In the genomic region with DNA sequence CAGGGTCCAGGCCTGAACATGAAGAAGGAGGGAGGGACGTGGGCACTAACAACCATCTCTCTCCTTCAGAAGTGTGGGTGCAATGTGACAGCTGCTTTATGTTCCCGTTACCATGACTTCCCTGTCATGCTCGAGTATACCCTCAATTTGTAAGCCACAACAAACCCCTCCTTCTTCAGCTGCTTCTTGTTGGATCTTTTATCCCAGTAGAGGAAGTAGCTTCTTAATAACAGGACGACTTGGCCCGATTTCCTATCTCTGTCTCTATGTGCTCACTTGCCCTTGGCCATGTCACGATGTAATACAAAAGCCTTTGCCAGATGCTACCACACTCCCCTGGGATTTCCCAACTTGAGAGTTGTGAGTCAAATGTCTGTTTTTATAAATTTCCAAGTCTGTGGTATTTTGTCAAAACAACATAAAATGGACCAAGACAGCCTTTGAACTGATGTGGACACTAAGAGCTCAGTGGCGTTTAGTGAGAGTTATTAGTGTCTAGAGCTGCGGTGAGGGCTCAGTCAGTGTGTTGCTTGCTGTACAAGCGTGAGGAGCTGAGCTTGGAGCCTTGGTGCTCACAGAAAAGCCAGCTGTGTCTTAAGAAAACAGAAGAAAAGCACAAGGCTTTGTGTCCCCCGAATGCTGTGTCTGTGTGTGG, we compare ENCODE assay signal across 10 mouse cellular contexts.
DNase-seq lines count a peak whose midpoint lies in the region; ATAC-seq and TF ChIP-seq lines count a peak whose summit lies in the region.
"Had no signal": no experiment of that assay in that cellular context is flagged by ENCODE, and none has a peak within 500 bp of the region (broad histone marks: within the 10 kb centered on the region; RNA-seq: fewer than 3 reads in every experiment).

No protein-coding gene starts in this region.

- ATAC-seq in embryonic facial prominence, embryonic 14.5 days (ENCODE audit: low read depth) = no peak
- ATAC-seq in midbrain, postnatal 0 days (ENCODE audit: low FRiP score) = no peak
- ATAC-seq in midbrain, embryonic 14.5 days (ENCODE audit: low FRiP score, low TSS enrichment) = no peak
- no peak for ATAC-seq in forebrain, postnatal 0 days
- ATAC-seq in cerebellum, adult (ENCODE audit: insufficient number of reproducible peaks, low FRiP score, low TSS enrichment) = no peak

- WGBS in embryonic facial prominence, embryonic 14.5 days = 57% methylated on average over 10 of the region's 10 CpGs
- WGBS in embryonic facial prominence, embryonic 10.5 days = 72% methylated on average over 10 of the region's 10 CpGs
- 74% methylated on average over 10 of the region's 10 CpGs for WGBS in midbrain, postnatal 0 days
- 81% methylated on average over 10 of the region's 10 CpGs for WGBS in midbrain, embryonic 14.5 days
- 77% methylated on average over 10 of the region's 10 CpGs for WGBS in forebrain, postnatal 0 days

- no peak overlapping the region for H3K27ac ChIP-seq in embryonic facial prominence, embryonic 14.5 days (replicated peaks; ENCODE audit: low read depth, low read length)
- no peak overlapping the region for H3K27ac ChIP-seq in embryonic facial prominence, embryonic 10.5 days (replicated peaks)
- H3K27ac ChIP-seq in midbrain, postnatal 0 days (ENCODE audit: low read depth, low read length) = no peak overlapping the region
- H3K27ac ChIP-seq in midbrain, embryonic 14.5 days (replicated peaks; ENCODE audit: low read depth, low read length) = no peak overlapping the region
- no peak overlapping the region for H3K27ac ChIP-seq in forebrain, postnatal 0 days (ENCODE audit: low read depth, low read length)
- H3K27ac ChIP-seq: embryonic facial prominence, embryonic 15.5 days had no signal

- peaks cover 3% of the 10 kb centered on the region; the same call in 1 of the 2 replicates for H3K4me1 ChIP-seq in embryonic facial prominence, embryonic 14.5 days (ENCODE audit: control insufficient read depth, insufficient read depth, low read length)
- no peaks in the 10 kb centered on the region for H3K4me1 ChIP-seq in embryonic facial prominence, embryonic 10.5 days
- H3K4me1 ChIP-seq in midbrain, postnatal 0 days (ENCODE audit: insufficient read depth, low read length) = no peaks in the 10 kb centered on the region
- no peaks in the 10 kb centered on the region for H3K4me1 ChIP-seq in midbrain, embryonic 14.5 days (ENCODE audit: control insufficient read depth, insufficient read depth, low read length)
- no peaks in the 10 kb centered on the region for H3K4me1 ChIP-seq in forebrain, postnatal 0 days (ENCODE audit: insufficient read depth)
- H3K4me1 ChIP-seq: embryonic facial prominence, embryonic 15.5 days had no signal

- H3K9me3 ChIP-seq in embryonic facial prominence, embryonic 14.5 days (ENCODE audit: control insufficient read depth, low read length) = peaks cover 8% of the 10 kb centered on the region
- 0 out of 2 replicates have a peak, but pooled peaks cover 3% of the 10 kb centered on the region for H3K9me3 ChIP-seq in embryonic facial prominence, embryonic 10.5 days
- no peaks in the 10 kb centered on the region for H3K9me3 ChIP-seq in midbrain, postnatal 0 days (ENCODE audit: low read length)
- no peaks in the 10 kb centered on the region for H3K9me3 ChIP-seq in midbrain, embryonic 14.5 days (ENCODE audit: control insufficient read depth, low read length)
- no peaks in the 10 kb centered on the region for H3K9me3 ChIP-seq in forebrain, postnatal 0 days (ENCODE audit: low read length)

- no peak overlapping the region for H3K9ac ChIP-seq in embryonic facial prominence, embryonic 14.5 days (ENCODE audit: low read depth, low read length)
- H3K9ac ChIP-seq in midbrain, postnatal 0 days (replicated peaks; ENCODE audit: low read length, poor library complexity, severe bottlenecking) = no peak overlapping the region
- no peak overlapping the region for H3K9ac ChIP-seq in midbrain, embryonic 14.5 days (replicated peaks; ENCODE audit: low read length)
- no peak overlapping the region for H3K9ac ChIP-seq in forebrain, postnatal 0 days
- H3K9ac ChIP-seq: embryonic facial prominence, embryonic 15.5 days had no signal

- H3K4me3 ChIP-seq in embryonic facial prominence, embryonic 14.5 days (ENCODE audit: low read depth, low read length) = no peak overlapping the region
- no peak overlapping the region for H3K4me3 ChIP-seq in embryonic facial prominence, embryonic 10.5 days
- H3K4me3 ChIP-seq in midbrain, postnatal 0 days (ENCODE audit: low read depth, low read length) = no peak overlapping the region
- no peak overlapping the region for H3K4me3 ChIP-seq in midbrain, embryonic 14.5 days (replicated peaks; ENCODE audit: low read depth, low read length)
- no peak overlapping the region for H3K4me3 ChIP-seq in forebrain, postnatal 0 days (ENCODE audit: low read depth, low read length)
- H3K4me3 ChIP-seq: embryonic facial prominence, embryonic 15.5 days had no signal

- TF ChIP-seq CTCF in midbrain, postnatal 0 days (IDR thresholded peaks at IDR 0.05) = no peak
- TF ChIP-seq CTCF in forebrain, postnatal 0 days (IDR thresholded peaks at IDR 0.05; ENCODE audit: low read depth) = no peak

- H3K36me3 ChIP-seq in embryonic facial prominence, embryonic 14.5 days (ENCODE audit: control insufficient read depth, insufficient read depth, low read length) = no peaks in the 10 kb centered on the region
- H3K36me3 ChIP-seq in embryonic facial prominence, embryonic 10.5 days (replicated peaks) = no peaks in the 10 kb centered on the region
- no peaks in the 10 kb centered on the region for H3K36me3 ChIP-seq in midbrain, postnatal 0 days (ENCODE audit: insufficient read depth, low read length)
- H3K36me3 ChIP-seq in midbrain, embryonic 14.5 days (ENCODE audit: control insufficient read depth, insufficient read depth, low read length) = no peaks in the 10 kb centered on the region
- no peaks in the 10 kb centered on the region for H3K36me3 ChIP-seq in forebrain, postnatal 0 days (ENCODE audit: insufficient read depth)
- H3K36me3 ChIP-seq: embryonic facial prominence, embryonic 15.5 days had no signal

- peak; percentile 49 for DNase-seq in embryonic facial prominence, embryonic 14.5 days (ENCODE audit: low spot score)
- no peak for DNase-seq in embryonic facial prominence, embryonic 10.5 days (ENCODE audit: low spot score)
- DNase-seq in midbrain, postnatal 0 days (ENCODE audit: low spot score) = peak; percentile 13
- DNase-seq in midbrain, embryonic 14.5 days = no peak
- peak; percentile 72 for DNase-seq in kidney, postnatal 10 days
- no peak for DNase-seq in forebrain, postnatal 0 days
- DNase-seq in thymus, postnatal 25 days = no peak
- DNase-seq: cerebellum, adult 11-12 months had no signal

- H3K27me3 ChIP-seq in embryonic facial prominence, embryonic 14.5 days (replicated peaks; ENCODE audit: control insufficient read depth, insufficient read depth, low read length) = no peaks in the 10 kb centered on the region
- H3K27me3 ChIP-seq in embryonic facial prominence, embryonic 10.5 days (replicated peaks; ENCODE audit: low read depth, poor library complexity, severe bottlenecking) = no peaks in the 10 kb centered on the region
- no peaks in the 10 kb centered on the region for H3K27me3 ChIP-seq in midbrain, postnatal 0 days (ENCODE audit: insufficient read depth, low read length)
- no peaks in the 10 kb centered on the region for H3K27me3 ChIP-seq in midbrain, embryonic 14.5 days (ENCODE audit: control insufficient read depth, insufficient read depth, low read length)
- H3K27me3 ChIP-seq in forebrain, postnatal 0 days (ENCODE audit: insufficient read depth, low read length) = no peaks in the 10 kb centered on the region
- H3K27me3 ChIP-seq: embryonic facial prominence, embryonic 15.5 days had no signal

- H3K4me2 ChIP-seq in embryonic facial prominence, embryonic 14.5 days (ENCODE audit: low read depth, low read length) = no peak overlapping the region
- no peak overlapping the region for H3K4me2 ChIP-seq in midbrain, postnatal 0 days (ENCODE audit: low read depth, low read length, poor library complexity, severe bottlenecking)
- no peak overlapping the region for H3K4me2 ChIP-seq in midbrain, embryonic 14.5 days (ENCODE audit: low read length)
- no peak overlapping the region for H3K4me2 ChIP-seq in forebrain, postnatal 0 days (ENCODE audit: low read depth)
- H3K4me2 ChIP-seq: embryonic facial prominence, embryonic 15.5 days had no signal

Comparison
In these comparisons a context has a peak if more than half of its experiments do, and no peak if none do; other contexts are left out.
1. DNase-seq: peak in embryonic facial prominence, embryonic 14.5 days (single experiment), midbrain, postnatal 0 days (single experiment) and kidney, postnatal 10 days (single experiment); none in embryonic facial prominence, embryonic 10.5 days (single experiment), midbrain, embryonic 14.5 days (single experiment), forebrain, postnatal 0 days (single experiment) and thymus, postnatal 25 days (single experiment).